Mouse (Mus musculus): ENCODE results near the gene Chrm5. TPM values are rescaled to one million over a fixed set of nuclear protein-coding genes. Genes with fewer than 3 reads are reported as not detected.

Gene Chrm5
- polyA plus RNA-seq, 1 experiment from 2014 or later = not detected

- no peak for ATAC-seq
- Histone ChIP-seq H3K4me2 (no peak overlapping the region), H3K27me3 (no peaks in the 10 kb centered on the region; the same call in 1 of the 2 replicates), H3K4me3 (no peak overlapping the region), H3K9me3 (replicated peaks) (no peaks in the 10 kb centered on the region), H3K4me1 (no peaks in the 10 kb centered on the region), H3K27ac (no peak overlapping the region), H3K9ac (no peak overlapping the region), H3K36me3 (ENCODE audit: poor library complexity, severe bottlenecking) (no peaks in the 10 kb centered on the region)
Observed at GRCm38 (mm10) chr2:112445511-112445910, 35.1 kb downstream of the Chrm5 start.

- no peak for ATAC-seq
- no peak overlapping the region for H3K4me2 ChIP-seq
- H3K36me3 ChIP-seq (ENCODE audit: poor library complexity, severe bottlenecking) = no peaks in the 10 kb centered on the region
- whole genome bisulfite sequencing = 73% methylated on average over 2 of the region's 2 CpGs
- H3K4me3 ChIP-seq = no peak overlapping the region
- no peak overlapping the region for H3K9ac ChIP-seq
- H3K9me3 ChIP-seq (replicated peaks) = no peaks in the 10 kb centered on the region
- no peak overlapping the region for H3K27ac ChIP-seq
- H3K4me1 ChIP-seq = no peaks in the 10 kb centered on the region
- H3K27me3 ChIP-seq = no peaks in the 10 kb centered on the region; the same call in 1 of the 2 replicates
Observed at GRCm38 (mm10) chr2:112443491-112443890, 37.1 kb downstream of the Chrm5 start.

GRCm38 (mm10) chr2:112437589-112437988, 43.0 kb downstream of the Chrm5 start:
- H3K27ac ChIP-seq = no peak overlapping the region
- ATAC-seq = no peak
- H3K9ac ChIP-seq = no peak overlapping the region
- no peaks in the 10 kb centered on the region for H3K27me3 ChIP-seq
- H3K4me1 ChIP-seq = no peaks in the 10 kb centered on the region
- H3K36me3 ChIP-seq (ENCODE audit: poor library complexity, severe bottlenecking) = no peaks in the 10 kb centered on the region
- WGBS = 80% methylated on average over 2 of the region's 2 CpGs
- H3K4me3 ChIP-seq = no peak overlapping the region
- H3K4me2 ChIP-seq = no peak overlapping the region
- no peaks in the 10 kb centered on the region for H3K9me3 ChIP-seq (replicated peaks)

GRCm38 (mm10) chr2:112436292-112436691, 44.3 kb downstream of the Chrm5 start:
- Histone ChIP-seq H3K4me1 (no peaks in the 10 kb centered on the region), H3K27ac (no peak overlapping the region), H3K4me3 (no peak overlapping the region), H3K9me3 (replicated peaks) (no peaks in the 10 kb centered on the region), H3K36me3 (ENCODE audit: poor library complexity, severe bottlenecking) (no peaks in the 10 kb centered on the region), H3K27me3 (no peaks in the 10 kb centered on the region), H3K4me2 (no peak overlapping the region), H3K9ac (no peak overlapping the region)
- ATAC-seq = no peak
- 87% methylated on average over 4 of the region's 4 CpGs for WGBS

- Histone ChIP-seq H3K4me1 (no peaks in the 10 kb centered on the region), H3K9me3 (replicated peaks) (no peaks in the 10 kb centered on the region), H3K27me3 (no peaks in the 10 kb centered on the region), H3K4me3 (no peak overlapping the region), H3K9ac (no peak overlapping the region), H3K27ac (no peak overlapping the region), H3K4me2 (no peak overlapping the region), H3K36me3 (ENCODE audit: poor library complexity, severe bottlenecking) (no peaks in the 10 kb centered on the region)
- 67% methylated on average over 2 of the region's 2 CpGs for WGBS
- no peak for ATAC-seq
Observed at GRCm38 (mm10) chr2:112433359-112433758, 47.2 kb downstream of the Chrm5 start.

GRCm38 (mm10) chr2:112432523-112432922, 48.0 kb downstream of the Chrm5 start:
- H3K4me1 ChIP-seq = no peaks in the 10 kb centered on the region
- no peaks in the 10 kb centered on the region for H3K36me3 ChIP-seq (ENCODE audit: poor library complexity, severe bottlenecking)
- ATAC-seq = no peak
- no peak overlapping the region for H3K4me2 ChIP-seq
- H3K4me3 ChIP-seq = no peak overlapping the region
- H3K27ac ChIP-seq = no peak overlapping the region
- no peaks in the 10 kb centered on the region for H3K27me3 ChIP-seq
- 90% methylated on average over 2 of the region's 2 CpGs for WGBS
- H3K9ac ChIP-seq = no peak overlapping the region
- no peaks in the 10 kb centered on the region for H3K9me3 ChIP-seq (replicated peaks)

GRCm38 (mm10) chr2:112430403-112430802, 50.2 kb downstream of the Chrm5 start:
- Histone ChIP-seq H3K9ac (no peak overlapping the region), H3K27me3 (no peaks in the 10 kb centered on the region), H3K4me1 (no peaks in the 10 kb centered on the region), H3K27ac (no peak overlapping the region), H3K36me3 (ENCODE audit: poor library complexity, severe bottlenecking) (no peaks in the 10 kb centered on the region), H3K4me2 (no peak overlapping the region), H3K4me3 (no peak overlapping the region), H3K9me3 (replicated peaks) (no peaks in the 10 kb centered on the region)
- no peak for ATAC-seq
- 84% methylated on average over 5 of the region's 5 CpGs for WGBS

- Histone ChIP-seq H3K27ac (no peak overlapping the region), H3K36me3 (ENCODE audit: poor library complexity, severe bottlenecking) (no peaks in the 10 kb centered on the region), H3K4me3 (no peak overlapping the region), H3K9ac (no peak overlapping the region), H3K4me2 (no peak overlapping the region), H3K27me3 (no peaks in the 10 kb centered on the region), H3K4me1 (no peaks in the 10 kb centered on the region), H3K9me3 (replicated peaks) (no peaks in the 10 kb centered on the region)
- 91% methylated on average over 4 of the region's 4 CpGs for WGBS
- no peak for ATAC-seq
Observed at GRCm38 (mm10) chr2:112429665-112430064, 50.9 kb downstream of the Chrm5 start.

Other genes with a start within 250 kb of the Chrm5 start
- gene Lpcat4, start 241.3 kb downstream of the Chrm5 start, polyA plus RNA-seq (2015; fragmentation: Nextera tagmentation; extraction: Ambion mirVana) = 9.7 and 10.6 TPM in 2 replicates
- gene Nutm1, start 221.5 kb downstream of the Chrm5 start, polyA plus RNA-seq (2015; fragmentation: Nextera tagmentation; extraction: Ambion mirVana) = not detected in 2 replicates
- gene Nop10, start 218.8 kb downstream of the Chrm5 start, polyA plus RNA-seq (2015; fragmentation: Nextera tagmentation; extraction: Ambion mirVana) = 180 and 196 TPM in 2 replicates
- gene Slc12a6, start 214.9 kb downstream of the Chrm5 start, polyA plus RNA-seq (2015; fragmentation: Nextera tagmentation; extraction: Ambion mirVana) = 11.8 and 14.7 TPM in 2 replicates
- gene Gm21985, start 214.5 kb downstream of the Chrm5 start, polyA plus RNA-seq (2015; fragmentation: Nextera tagmentation; extraction: Ambion mirVana) = not detected in 2 replicates
- 139 and 147 TPM in 2 replicates for gene Emc4, start 112.7 kb downstream of the Chrm5 start, polyA plus RNA-seq (2015; fragmentation: Nextera tagmentation; extraction: Ambion mirVana)
- gene Katnbl1, start 101.6 kb downstream of the Chrm5 start, polyA plus RNA-seq (2015; fragmentation: Nextera tagmentation; extraction: Ambion mirVana) = 46.2 and 47.6 TPM in 2 replicates
- 13.2 and 14.3 TPM in 2 replicates for gene Emc7, start 25.8 kb downstream of the Chrm5 start, polyA plus RNA-seq (2015; fragmentation: Nextera tagmentation; extraction: Ambion mirVana)
- gene Aven, start 12.2 kb upstream of the Chrm5 start, polyA plus RNA-seq (2015; fragmentation: Nextera tagmentation; extraction: Ambion mirVana) = 3.1 and 4.4 TPM in 2 replicates

Data from forebrain, embryonic 13.5 days (tissue).